Mouse (Mus musculus) midbrain, embryonic 13.5 days (tissue): ENCODE results near the gene Cxcl9. TPM values are rescaled to one million over a fixed set of nuclear protein-coding genes. Genes with fewer than 3 reads are reported as not detected.

Experiments used
- ATAC-seq: fragments of 200-750 bp; cut with Nextera tagmentation; 2 replicates; pipeline ENCODE4 v1.8.0; 2017; ENCODE audit warnings: mild to moderate bottlenecking, moderate TSS enrichment, moderate library complexity
- H3K27ac ChIP-seq: fragments of 300-500 bp; sonication (generic); 2 replicates; pipeline ENCODE4 v1.5.1; 2015; ENCODE audit warnings: inconsistent platforms, mild to moderate bottlenecking, moderate library complexity
- H3K27me3 ChIP-seq: fragments of 300-500 bp; sonication (generic); 2 replicates; pipeline ENCODE4 v1.6.1; 2015; ENCODE audit warnings: mild to moderate bottlenecking, inconsistent platforms
- H3K36me3 ChIP-seq: fragments of 300-500 bp; sonication (generic); 2 replicates; pipeline ENCODE4 v1.6.1; 2015; ENCODE audit warnings: mild to moderate bottlenecking, inconsistent platforms
- H3K4me1 ChIP-seq: fragments of 300-500 bp; sonication (generic); replicated peaks from 2 replicates; pipeline ENCODE4 v1.6.1; 2015; ENCODE audit warnings: inconsistent platforms
- H3K4me2 ChIP-seq: fragments of 300-500 bp; sonication (generic); replicated peaks from 2 replicates; pipeline ENCODE4 v1.6.1; 2015; ENCODE audit warnings: moderate library complexity, mild to moderate bottlenecking, inconsistent platforms
- H3K4me3 ChIP-seq: fragments of 300-500 bp; sonication (generic); replicated peaks from 2 replicates; pipeline ENCODE4 v1.5.1; 2015; ENCODE audit warnings: mild to moderate bottlenecking, inconsistent platforms
- H3K9ac ChIP-seq: fragments of 300-500 bp; sonication (generic); replicated peaks from 2 replicates; pipeline ENCODE4 v1.6.1; 2015; ENCODE audit warnings: mild to moderate bottlenecking, inconsistent platforms
- H3K9me3 ChIP-seq: fragments of 300-500 bp; sonication (generic); 2 replicates; pipeline ENCODE4 v1.6.1; 2016; ENCODE audit warnings: mild to moderate bottlenecking, inconsistent platforms
- WGBS: fragments of 180-500 bp; shearing (Covaris S2); methylation state at CpG from one replicate; pipeline ENCODE4 v1.1.7; 2015; 5-methylcytosine and 5-hydroxymethylcytosine counted together
- polyA plus RNA-seq: library from polyadenylated mRNA; unstranded; fragments of >200 nt; fragmentation: Nextera tagmentation; extraction: Ambion mirVana; gene quantifications from 2 replicates; pipeline ENCODE4 v1.2.1, GENCODE M21; 2015

The Cxcl9 gene
- polyA plus RNA-seq, 1 experiment from 2014 or later: not detected

DNA sequence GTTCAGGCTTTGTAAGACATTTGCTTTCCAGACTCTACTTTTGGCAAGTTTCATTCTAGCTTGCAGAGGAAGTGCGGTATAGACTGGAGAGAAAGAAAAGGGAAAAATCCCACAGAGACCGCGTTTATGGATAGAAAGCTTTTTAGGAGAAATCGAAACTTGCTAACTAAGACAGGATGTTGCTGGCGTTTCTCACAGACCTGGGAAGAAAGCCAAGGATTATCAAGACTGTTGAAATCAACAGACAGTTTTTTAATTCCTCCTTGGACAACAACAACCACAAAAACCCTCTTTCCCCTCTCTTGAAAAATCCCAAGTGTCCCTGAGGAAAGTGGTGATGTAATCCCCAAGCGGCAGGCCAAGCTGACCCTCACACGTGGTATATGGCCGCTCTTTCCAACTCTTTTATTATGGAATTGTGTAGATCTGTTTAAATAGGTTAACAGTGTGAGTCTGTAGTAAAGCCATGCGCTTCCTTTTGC, 4.5 kb upstream of the Cxcl9 start:
- H3K4me3 ChIP-seq: no peak overlapping the region
- H3K4me2 ChIP-seq: no peak overlapping the region
- no peaks in the 10 kb centered on the region for H3K36me3 ChIP-seq
- no peaks in the 10 kb centered on the region for H3K9me3 ChIP-seq
- no peak for ATAC-seq
- 72% methylated on average over 9 of the region's 9 CpGs for WGBS
- no peak overlapping the region for H3K9ac ChIP-seq
- H3K4me1 ChIP-seq: no peaks in the 10 kb centered on the region
- H3K27me3 ChIP-seq: no peaks in the 10 kb centered on the region
- no peak overlapping the region for H3K27ac ChIP-seq

DNA sequence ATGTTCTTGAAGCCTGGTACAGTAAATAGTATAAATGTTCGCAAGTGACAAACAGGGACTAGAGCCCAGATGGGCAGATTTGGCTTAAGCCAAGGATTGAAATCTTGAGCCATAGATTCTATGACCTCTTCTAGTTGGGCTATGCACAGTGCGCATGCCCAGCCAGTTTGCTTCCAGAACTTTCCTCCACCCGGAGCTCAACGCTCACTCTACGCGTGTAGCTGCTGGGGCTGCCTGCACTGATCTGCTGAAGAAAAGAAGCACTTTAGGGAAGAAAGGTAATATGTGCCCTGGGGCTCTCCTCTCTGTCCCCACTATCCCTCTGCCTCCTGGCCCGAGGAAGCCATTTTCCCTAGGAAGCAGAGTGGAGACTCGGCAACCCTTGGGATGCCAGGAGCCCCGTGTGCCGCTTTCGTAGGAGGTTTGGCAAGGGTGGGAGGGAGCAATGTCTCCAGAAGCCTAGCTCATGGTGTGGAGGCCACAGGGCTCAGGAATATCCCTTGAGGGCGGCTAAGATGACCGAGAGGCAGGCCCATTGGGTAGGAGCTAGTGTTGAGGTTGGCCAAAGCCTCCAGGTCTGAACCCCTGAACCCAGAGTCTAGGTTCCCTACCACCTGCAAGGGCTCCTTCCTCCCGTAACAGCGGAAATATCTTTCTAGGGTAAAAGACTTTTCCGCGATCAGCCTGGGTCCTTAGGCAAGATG, 3.9 kb upstream of the Cxcl9 start, which contains the start of gene Art3:
Art3 (plus strand) TSS at position 193 of the 704 bp plus-strand sequence.
- Histone ChIP-seq H3K27me3 (no peaks in the 10 kb centered on the region), H3K36me3 (no peaks in the 10 kb centered on the region), H3K27ac (no peak within 1 kb of the TSS), H3K4me3 (no peak within 1 kb of the TSS), H3K4me2 (no peak within 1 kb of the TSS), H3K9me3 (no peaks in the 10 kb centered on the region), H3K9ac (no peak within 1 kb of the TSS), H3K4me1 (no peaks in the 10 kb centered on the region)
- ATAC-seq: no peak
- WGBS: 95% methylated on average over 17 of the region's 17 CpGs

DNA sequence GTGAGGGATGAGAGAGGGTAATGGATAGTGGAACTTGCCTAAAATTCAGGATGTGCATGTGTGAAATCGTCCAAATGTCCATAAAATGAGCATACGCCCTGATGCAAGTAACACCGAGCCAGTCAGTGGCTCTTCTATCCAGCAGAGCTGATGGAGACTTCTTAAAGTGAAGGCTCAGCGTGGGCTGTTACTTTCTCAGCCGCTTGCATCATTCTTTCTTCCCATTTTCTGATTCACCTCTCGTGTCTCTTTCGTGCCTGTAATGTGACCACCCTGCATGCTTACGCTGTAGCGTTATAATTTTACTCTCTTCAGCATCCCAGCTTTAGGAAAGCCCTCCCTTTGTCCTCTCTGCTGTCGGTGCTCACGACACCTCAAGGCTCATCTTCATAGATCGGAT, 3.2 kb upstream of the Cxcl9 start:
- no peaks in the 10 kb centered on the region for H3K36me3 ChIP-seq
- no peak overlapping the region for H3K27ac ChIP-seq
- no peak for ATAC-seq
- H3K9ac ChIP-seq: no peak overlapping the region
- no peaks in the 10 kb centered on the region for H3K4me1 ChIP-seq
- H3K4me3 ChIP-seq: no peak overlapping the region
- no peak overlapping the region for H3K4me2 ChIP-seq
- H3K9me3 ChIP-seq: no peaks in the 10 kb centered on the region
- 93% methylated on average over 12 of the region's 12 CpGs for WGBS
- H3K27me3 ChIP-seq: no peaks in the 10 kb centered on the region

DNA sequence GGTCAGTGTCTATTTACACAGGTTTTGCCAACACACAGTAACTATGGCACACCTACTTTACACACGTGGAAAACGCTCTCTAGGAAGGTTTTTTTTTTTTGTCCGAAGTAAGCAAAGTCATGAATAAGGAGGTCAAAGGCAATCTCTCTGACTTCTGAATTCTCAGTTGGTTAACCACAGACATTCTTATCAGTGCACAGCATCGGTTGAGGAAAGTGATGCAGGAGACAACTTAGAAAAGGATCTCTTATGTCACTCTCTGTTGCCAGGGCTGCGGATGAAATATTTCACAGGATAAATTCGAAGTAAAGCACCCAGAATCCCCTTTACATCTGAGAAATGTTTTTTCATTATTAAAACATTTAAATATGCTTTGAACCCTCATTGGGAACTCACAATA, 512 bp downstream of the Cxcl9 start:
- no peaks in the 10 kb centered on the region for H3K27me3 ChIP-seq
- no peaks in the 10 kb centered on the region for H3K9me3 ChIP-seq
- H3K4me1 ChIP-seq: no peaks in the 10 kb centered on the region
- H3K9ac ChIP-seq: no peak overlapping the region
- ATAC-seq: no peak
- 89% methylated on average over 6 of the region's 6 CpGs for WGBS
- H3K4me2 ChIP-seq: no peak overlapping the region
- no peaks in the 10 kb centered on the region for H3K36me3 ChIP-seq
- H3K27ac ChIP-seq: no peak overlapping the region
- no peak overlapping the region for H3K4me3 ChIP-seq

DNA sequence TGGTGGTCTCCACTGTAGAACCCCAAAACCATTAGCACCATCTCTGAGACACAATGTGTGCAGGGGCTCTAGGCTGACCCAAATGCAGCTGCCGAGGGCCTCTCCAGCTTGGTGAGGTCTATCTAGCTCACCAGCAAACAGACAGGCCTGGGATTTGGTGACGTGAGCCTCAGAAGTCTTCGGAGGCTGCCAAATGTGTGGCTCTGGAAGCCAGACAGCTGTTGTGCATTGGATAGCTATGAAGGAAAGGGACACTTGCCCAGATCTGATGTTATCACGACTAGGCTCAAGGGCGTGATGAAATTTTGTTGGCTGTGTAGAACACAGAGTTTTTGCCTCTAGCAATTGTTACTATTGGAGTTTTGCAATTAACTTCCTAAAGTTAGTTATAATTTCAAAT, 4.6 kb downstream of the Cxcl9 start:
- no peak overlapping the region for H3K9ac ChIP-seq
- no peaks in the 10 kb centered on the region for H3K4me1 ChIP-seq
- H3K27ac ChIP-seq: no peak overlapping the region
- no peak overlapping the region for H3K4me3 ChIP-seq
- no peak overlapping the region for H3K4me2 ChIP-seq
- no peaks in the 10 kb centered on the region for H3K27me3 ChIP-seq
- no peaks in the 10 kb centered on the region for H3K9me3 ChIP-seq
- ATAC-seq: no peak
- 91% methylated on average over 5 of the region's 5 CpGs for WGBS
- H3K36me3 ChIP-seq: no peaks in the 10 kb centered on the region

DNA sequence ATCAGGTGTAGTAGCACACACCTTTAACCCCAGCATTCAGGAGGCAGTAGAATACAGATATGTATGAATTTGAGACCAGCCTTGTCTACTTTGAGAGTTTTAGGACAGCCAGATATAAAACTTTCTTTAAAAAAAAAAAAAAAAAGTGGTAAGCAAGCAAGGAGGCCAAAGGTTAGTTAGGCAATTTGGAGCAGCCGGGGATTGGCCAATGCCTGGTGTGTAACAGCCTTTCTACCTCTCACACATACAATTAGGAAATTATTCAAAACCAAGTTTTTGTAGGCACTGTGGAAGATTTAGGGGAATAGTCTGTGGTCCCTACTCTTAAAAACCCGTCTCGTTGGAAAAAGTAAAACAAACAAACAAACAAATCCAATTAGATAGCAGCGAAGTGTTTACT, 5.3 kb downstream of the Cxcl9 start:
- Histone ChIP-seq H3K36me3 (no peaks in the 10 kb centered on the region), H3K4me2 (no peak overlapping the region), H3K9me3 (no peaks in the 10 kb centered on the region), H3K4me3 (no peak overlapping the region), H3K27me3 (no peaks in the 10 kb centered on the region), H3K9ac (no peak overlapping the region), H3K4me1 (no peaks in the 10 kb centered on the region), H3K27ac (no peak overlapping the region)
- WGBS: 91% methylated on average over 4 of the region's 4 CpGs
- ATAC-seq: no peak

DNA sequence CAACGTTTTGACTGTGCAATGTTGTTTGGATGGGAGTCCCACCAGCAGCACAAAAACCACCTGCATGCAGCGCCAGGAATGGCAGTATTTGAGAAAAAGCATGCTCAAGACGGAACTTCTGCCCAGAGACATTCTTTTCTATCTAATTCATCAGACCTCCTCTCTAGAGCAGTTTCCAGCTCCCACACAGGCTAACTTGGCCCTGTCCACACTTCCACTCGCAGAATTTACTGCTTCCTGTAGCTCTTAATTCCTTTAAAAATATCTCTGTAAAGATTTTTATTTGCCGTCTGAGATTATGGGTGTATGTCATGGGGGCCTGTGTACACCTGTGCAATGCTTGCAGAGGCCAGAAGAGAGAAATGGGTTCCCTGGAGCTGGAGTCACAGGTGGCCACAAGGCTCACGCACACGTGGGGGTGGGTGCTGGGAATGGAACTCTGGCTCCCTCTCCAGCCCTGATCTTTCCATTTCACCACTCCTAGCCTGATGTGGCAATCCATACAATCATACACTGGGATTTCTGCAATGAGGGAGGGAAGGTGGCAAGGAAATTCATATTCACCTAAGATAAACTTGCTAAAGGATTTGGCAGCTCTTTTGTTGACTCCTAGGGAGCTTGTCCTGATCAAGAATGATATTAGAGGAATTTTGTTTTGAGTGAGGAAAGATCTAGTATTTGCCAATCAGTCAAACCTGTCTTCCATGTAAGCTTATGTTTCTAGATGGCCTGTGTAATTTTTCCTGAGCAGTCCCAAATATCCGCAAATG, 6.1 kb downstream of the Cxcl9 start:
- no peak overlapping the region for H3K9ac ChIP-seq
- H3K4me3 ChIP-seq: no peak overlapping the region
- no peak for ATAC-seq
- no peaks in the 10 kb centered on the region for H3K9me3 ChIP-seq
- no peak overlapping the region for H3K4me2 ChIP-seq
- no peaks in the 10 kb centered on the region for H3K36me3 ChIP-seq
- no peaks in the 10 kb centered on the region for H3K4me1 ChIP-seq
- H3K27ac ChIP-seq: no peak overlapping the region
- H3K27me3 ChIP-seq: no peaks in the 10 kb centered on the region
- WGBS: 84% methylated on average over 8 of the region's 8 CpGs

DNA sequence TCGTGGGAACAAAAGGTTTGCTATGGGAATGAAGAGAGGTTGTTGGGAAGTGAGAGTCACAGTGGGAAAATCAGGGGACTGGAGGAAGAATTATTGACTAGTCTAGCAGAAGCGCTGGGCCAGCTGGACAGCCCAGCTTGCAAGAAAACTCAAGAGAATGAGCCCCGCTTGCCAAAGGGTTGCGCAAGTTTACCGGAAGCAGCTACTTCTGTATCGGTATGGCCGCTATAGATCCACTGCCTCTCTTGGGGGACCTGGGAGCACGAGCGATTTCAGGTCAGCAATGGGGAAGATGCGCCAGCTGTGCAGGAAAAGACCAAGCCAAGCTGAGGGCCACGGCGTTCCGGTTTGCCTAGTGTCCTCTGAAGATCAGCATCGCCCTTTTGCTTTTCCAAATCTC, 9.3 kb downstream of the Cxcl9 start:
- no peaks in the 10 kb centered on the region for H3K4me1 ChIP-seq
- H3K9me3 ChIP-seq: no peaks in the 10 kb centered on the region
- 92% methylated on average over 14 of the region's 14 CpGs for WGBS
- no peaks in the 10 kb centered on the region for H3K27me3 ChIP-seq
- no peak overlapping the region for H3K27ac ChIP-seq
- H3K9ac ChIP-seq: no peak overlapping the region
- no peak overlapping the region for H3K4me2 ChIP-seq
- ATAC-seq: no peak
- H3K4me3 ChIP-seq: no peak overlapping the region
- H3K36me3 ChIP-seq: no peaks in the 10 kb centered on the region

DNA sequence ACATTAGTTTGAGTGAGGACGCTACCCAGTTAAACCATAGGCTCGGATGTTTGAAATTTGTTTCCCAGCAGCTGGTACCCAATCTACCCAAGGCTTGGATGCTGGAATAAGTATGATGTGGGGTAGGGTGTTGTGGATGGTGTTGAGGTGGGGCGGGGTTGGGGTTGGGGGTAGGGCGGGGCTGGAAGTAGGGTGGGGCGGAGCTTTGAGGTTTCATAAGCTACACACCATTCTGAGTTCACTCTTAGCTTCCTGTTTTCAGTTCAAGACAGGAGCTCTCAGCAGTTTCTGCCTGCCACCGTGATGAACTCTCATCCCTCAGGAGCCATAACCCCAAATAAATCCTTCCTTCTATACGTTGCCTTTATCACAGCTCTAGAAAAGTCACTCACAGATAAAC, 9.8 kb downstream of the Cxcl9 start:
- no peak overlapping the region for H3K27ac ChIP-seq
- no peaks in the 10 kb centered on the region for H3K9me3 ChIP-seq
- no peaks in the 10 kb centered on the region for H3K27me3 ChIP-seq
- H3K4me3 ChIP-seq: no peak overlapping the region
- 85% methylated on average over 7 of the region's 7 CpGs for WGBS
- no peak for ATAC-seq
- H3K36me3 ChIP-seq: no peaks in the 10 kb centered on the region
- no peak overlapping the region for H3K9ac ChIP-seq
- no peaks in the 10 kb centered on the region for H3K4me1 ChIP-seq
- H3K4me2 ChIP-seq: no peak overlapping the region

DNA sequence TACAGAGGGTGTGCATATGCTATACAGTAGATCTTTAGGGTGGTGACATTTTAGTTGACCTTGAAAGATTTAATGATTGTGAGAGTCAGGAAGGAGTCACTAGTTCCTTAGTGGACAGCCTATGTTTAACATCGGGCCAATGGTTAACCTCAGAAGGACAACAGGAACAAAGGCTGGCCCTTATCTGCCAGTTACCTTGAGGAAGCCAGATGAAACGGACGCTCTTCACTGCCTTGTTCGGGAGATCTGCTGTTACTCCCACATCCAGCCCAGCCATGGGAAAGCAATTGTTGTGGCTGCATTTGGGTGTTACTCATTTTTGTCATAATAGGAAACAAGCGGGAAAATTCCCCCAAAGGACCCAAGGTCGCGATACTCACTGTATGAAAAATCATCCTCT, 14.1 kb downstream of the Cxcl9 start:
- H3K27ac ChIP-seq: no peak overlapping the region
- no peaks in the 10 kb centered on the region for H3K27me3 ChIP-seq
- WGBS: 81% methylated on average over 7 of the region's 7 CpGs
- H3K9me3 ChIP-seq: no peaks in the 10 kb centered on the region
- no peaks in the 10 kb centered on the region for H3K36me3 ChIP-seq
- H3K9ac ChIP-seq: no peak overlapping the region
- H3K4me2 ChIP-seq: no peak overlapping the region
- peaks cover 10% of the 10 kb centered on the region for H3K4me1 ChIP-seq
- no peak for ATAC-seq
- H3K4me3 ChIP-seq: no peak overlapping the region

DNA sequence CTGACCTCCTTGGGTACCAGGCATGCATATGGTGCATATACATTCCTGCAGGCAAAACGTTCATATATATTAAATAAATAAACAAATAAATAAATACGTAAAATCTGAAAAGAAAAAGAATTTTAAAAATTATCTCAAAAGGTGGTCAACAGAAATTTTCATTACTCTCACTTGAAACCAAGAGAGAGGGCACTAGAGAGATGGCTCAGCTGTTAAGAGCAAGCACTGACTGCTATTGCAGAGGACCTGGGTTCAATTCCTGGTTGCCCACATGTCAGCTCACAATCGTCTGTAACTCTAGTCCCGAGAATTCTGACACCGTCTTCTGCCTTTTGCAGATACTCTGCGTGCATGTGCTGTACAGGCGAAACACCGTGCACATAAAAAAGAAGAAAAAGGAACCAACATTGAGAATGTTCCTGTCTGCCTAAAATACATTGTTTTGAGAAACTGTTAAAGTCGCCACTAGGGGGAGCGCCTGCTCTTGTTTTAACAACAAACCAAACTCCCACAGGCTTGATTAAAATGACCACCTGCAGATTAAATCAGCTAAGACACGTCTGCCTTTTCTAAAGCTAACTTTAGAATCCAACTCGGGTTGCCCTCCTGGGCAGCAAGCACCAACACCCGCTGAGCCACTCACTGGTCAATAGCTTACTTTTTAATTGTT, 15.7 kb downstream of the Cxcl9 start:
- WGBS: 14% methylated on average over 13 of the region's 13 CpGs
- no peak for ATAC-seq

More for the DNA sequence above, 15.7 kb downstream of the Cxcl9 start:
- no peak overlapping the region for H3K4me2 ChIP-seq
- H3K9me3 ChIP-seq: no peaks in the 10 kb centered on the region
- H3K9ac ChIP-seq: no peak overlapping the region
- H3K27ac ChIP-seq: no peak overlapping the region
- 0 out of 2 replicates have a peak, but pooled peaks cover 1% of the 10 kb centered on the region for H3K36me3 ChIP-seq
- H3K4me3 ChIP-seq: no peak overlapping the region
- no peaks in the 10 kb centered on the region for H3K27me3 ChIP-seq
- H3K4me1 ChIP-seq: peaks cover 15% of the 10 kb centered on the region
